Mouse (Mus musculus): ENCODE measurements around the gene 4930513O06Rik. TPM values are rescaled to one million over a fixed set of nuclear protein-coding genes. Genes with fewer than 3 reads are reported as not detected.

Gene 4930513O06Rik
- polyA plus RNA-seq, 1 experiment from 2014 or later = not detected

GRCm38 (mm10) chrX:139078493-139078892 lies 7.5 kb upstream of the 4930513O06Rik start:
- 71% methylated on average over 2 of the region's 2 CpGs for WGBS
- Histone ChIP-seq H3K27me3 (replicated peaks; ENCODE audit: control insufficient read depth, insufficient read depth, low read length) (no peaks in the 10 kb centered on the region), H3K4me3 (ENCODE audit: low read depth, low read length) (no peak overlapping the region), H3K4me1 (replicated peaks; ENCODE audit: control insufficient read depth, insufficient read depth, low read length) (no peaks in the 10 kb centered on the region), H3K36me3 (ENCODE audit: control insufficient read depth, insufficient read depth) (no peaks in the 10 kb centered on the region), H3K4me2 (replicated peaks; ENCODE audit: low read depth) (no peak overlapping the region), H3K9ac (ENCODE audit: low read depth, low read length) (no peak overlapping the region), H3K27ac (ENCODE audit: low read depth, low read length) (no peak overlapping the region), H3K9me3 (ENCODE audit: control insufficient read depth) (no peaks in the 10 kb centered on the region)
- no peak for ATAC-seq
- TF ChIP-seq CTCF (IDR thresholded peaks at IDR 0.05; ENCODE audit: low read depth) = no peak

- Histone ChIP-seq H3K4me2 (replicated peaks; ENCODE audit: low read depth) (no peak within 1 kb of the TSS), H3K9ac (ENCODE audit: low read depth, low read length) (no peak within 1 kb of the TSS), H3K4me3 (ENCODE audit: low read depth, low read length) (no peak within 1 kb of the TSS), H3K27ac (ENCODE audit: low read depth, low read length) (no peak within 1 kb of the TSS), H3K27me3 (replicated peaks; ENCODE audit: control insufficient read depth, insufficient read depth, low read length) (no peaks in the 10 kb centered on the region), H3K9me3 (ENCODE audit: control insufficient read depth) (no peaks in the 10 kb centered on the region), H3K4me1 (replicated peaks; ENCODE audit: control insufficient read depth, insufficient read depth, low read length) (no peaks in the 10 kb centered on the region), H3K36me3 (ENCODE audit: control insufficient read depth, insufficient read depth) (no peaks in the 10 kb centered on the region)
- no peak for TF ChIP-seq CTCF (IDR thresholded peaks at IDR 0.05; ENCODE audit: low read depth)
- ATAC-seq = no peak
Observed at GRCm38 (mm10) chrX:139085077-139085476, 966 bp upstream of the 4930513O06Rik start, which contains the start of gene Serpina7. Gene Serpina7 (minus strand): TSS chrX:139085236.

GRCm38 (mm10) chrX:139097197-139097596 lies 11.2 kb downstream of the 4930513O06Rik start:
- H3K27ac ChIP-seq (ENCODE audit: low read depth, low read length) = no peak overlapping the region
- no peak for ATAC-seq
- H3K9ac ChIP-seq (ENCODE audit: low read depth, low read length) = no peak overlapping the region
- H3K27me3 ChIP-seq (replicated peaks; ENCODE audit: control insufficient read depth, insufficient read depth, low read length) = no peaks in the 10 kb centered on the region
- H3K4me3 ChIP-seq (ENCODE audit: low read depth, low read length) = no peak overlapping the region
- TF ChIP-seq CTCF (IDR thresholded peaks at IDR 0.05; ENCODE audit: low read depth) = no peak
- H3K9me3 ChIP-seq (ENCODE audit: control insufficient read depth) = no peaks in the 10 kb centered on the region
- 38% methylated on average over 1 of the region's 1 CpGs for WGBS
- no peaks in the 10 kb centered on the region for H3K36me3 ChIP-seq (ENCODE audit: control insufficient read depth, insufficient read depth)
- H3K4me2 ChIP-seq (replicated peaks; ENCODE audit: low read depth) = no peak overlapping the region
- no peaks in the 10 kb centered on the region for H3K4me1 ChIP-seq (replicated peaks; ENCODE audit: control insufficient read depth, insufficient read depth, low read length)

GRCm38 (mm10) chrX:139134031-139134430 lies 48.0 kb downstream of the 4930513O06Rik start:
- H3K27ac ChIP-seq (ENCODE audit: low read depth, low read length) = no peak overlapping the region
- H3K9ac ChIP-seq (ENCODE audit: low read depth, low read length) = no peak overlapping the region
- H3K4me3 ChIP-seq (ENCODE audit: low read depth, low read length) = no peak overlapping the region
- H3K9me3 ChIP-seq (ENCODE audit: control insufficient read depth) = no peaks in the 10 kb centered on the region
- no peak for TF ChIP-seq CTCF (IDR thresholded peaks at IDR 0.05; ENCODE audit: low read depth)
- WGBS = 71% methylated on average over 4 of the region's 4 CpGs
- no peaks in the 10 kb centered on the region for H3K36me3 ChIP-seq (ENCODE audit: control insufficient read depth, insufficient read depth)
- H3K4me1 ChIP-seq (replicated peaks; ENCODE audit: control insufficient read depth, insufficient read depth, low read length) = no peaks in the 10 kb centered on the region
- no peak for ATAC-seq
- H3K4me2 ChIP-seq (replicated peaks; ENCODE audit: low read depth) = no peak overlapping the region
- no peaks in the 10 kb centered on the region for H3K27me3 ChIP-seq (replicated peaks; ENCODE audit: control insufficient read depth, insufficient read depth, low read length)

Other genes starting within 250 kb of the 4930513O06Rik start
- gene Nrk, start 171.8 kb upstream of the 4930513O06Rik start, polyA plus RNA-seq (2015; fragmentation: Nextera tagmentation; extraction: Ambion mirVana) = 1.1 and 1.2 TPM in 2 replicates
- 0.46 and 1.1 TPM in 2 replicates for gene Serpina7, start 1.0 kb upstream of the 4930513O06Rik start, polyA plus RNA-seq (2015; fragmentation: Nextera tagmentation; extraction: Ambion mirVana)
- not detected in 2 replicates for gene 4933428M09Rik, start 93.0 kb downstream of the 4930513O06Rik start, polyA plus RNA-seq (2015; fragmentation: Nextera tagmentation; extraction: Ambion mirVana)
- 2.3 and 3.5 TPM in 2 replicates for gene Mum1l1, start 123.8 kb downstream of the 4930513O06Rik start, polyA plus RNA-seq (2015; fragmentation: Nextera tagmentation; extraction: Ambion mirVana)
- not detected in 2 replicates for gene Trap1a, start 247.4 kb downstream of the 4930513O06Rik start, polyA plus RNA-seq (2015; fragmentation: Nextera tagmentation; extraction: Ambion mirVana)

All from intestine, postnatal 0 days (tissue).